Mouse (Mus musculus) embryonic fibroblast, embryonic 13.5 days (primary cell): ENCODE measurements around the gene Ankrd44.

ENCODE experiments used
- CTCF ChIP-seq: IDR thresholded peaks from 2 replicates; pipeline ENCODE4 v1.5.1; 2011; ENCODE audit warnings: mild to moderate bottlenecking, control low read depth, low read length, moderate library complexity, borderline replicate concordance; ENCODE audit not compliant: insufficient read depth
- POLR2A ChIP-seq: IDR thresholded peaks from 2 replicates; pipeline ENCODE4 v1.6.1; 2011; ENCODE audit warnings: low read depth, mild to moderate bottlenecking, control low read depth, low read length, moderate library complexity

DNA sequence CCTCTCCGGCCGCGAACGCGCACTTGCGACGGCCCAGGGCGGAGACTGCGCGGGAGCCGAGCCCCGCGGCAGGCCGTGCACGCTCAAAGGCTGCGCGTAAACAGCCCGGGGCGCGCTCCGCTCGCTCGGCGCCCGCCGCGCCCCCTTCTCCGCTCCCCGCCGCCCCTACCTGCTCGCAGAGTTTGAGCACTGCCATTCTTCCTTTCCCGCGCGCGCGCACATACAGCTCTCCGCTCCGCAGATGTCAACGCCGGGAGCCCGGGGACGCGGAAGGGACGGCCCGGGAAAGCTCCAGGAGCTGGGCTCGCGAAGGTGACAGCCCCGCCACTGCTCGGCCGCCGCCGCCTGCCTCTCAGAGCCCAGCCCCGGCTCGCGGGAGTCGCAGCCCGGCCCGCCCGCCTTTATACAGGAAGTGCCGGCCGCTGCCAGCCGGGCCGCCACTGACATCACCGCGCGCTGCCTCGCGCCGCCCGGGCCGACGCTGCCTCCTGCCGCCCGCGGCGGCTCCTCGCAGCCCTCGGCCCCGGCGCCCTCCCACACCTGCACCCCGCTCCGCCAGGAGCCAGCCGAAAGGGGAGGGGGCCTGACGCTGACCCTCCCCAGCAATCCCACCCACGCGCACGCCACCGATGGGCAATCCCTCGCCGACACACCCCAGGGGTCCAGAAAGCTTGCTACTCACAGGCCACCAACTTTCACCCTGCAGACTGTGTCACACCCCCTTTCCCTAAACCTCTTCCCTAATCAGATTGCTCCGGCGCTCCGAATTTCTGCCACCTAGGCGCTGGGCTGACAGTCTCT is at the start of gene Ankrd44:
- peak; percentile 45 for TF ChIP-seq POLR2A
- 0 out of 2 replicates have a peak, but pooled peaks have one; percentile 25 for TF ChIP-seq CTCF
